Mouse (Mus musculus) lung, postnatal 0 days (tissue): Measurements from ENCODE around the gene Tfip11.

Experiments
- CTCF ChIP-seq: IDR thresholded peaks from 2 replicates; pipeline ENCODE4 v1.5.1; 2016; ENCODE audit warnings: antibody characterized with exemption, mild to moderate bottlenecking
- EP300 ChIP-seq: IDR thresholded peaks from 2 replicates; pipeline ENCODE4 v1.6.1; 2016; ENCODE audit warnings: antibody characterized with exemption, mild to moderate bottlenecking, control low read depth

- no peak for TF ChIP-seq CTCF
- TF ChIP-seq EP300 = no peak
Measured at GRCm38 (mm10) chr5:112293800-112294199, 32.4 kb upstream of the Tfip11 start.
